Mouse (Mus musculus): Measurements from ENCODE around the gene Mcmbp.

- TF ChIP-seq GATA1 (IDR thresholded peaks at IDR 0.05; ENCODE audit: low read length) (no peak), TAL1 (IDR thresholded peaks at IDR 0.05; ENCODE audit: low read length) (no peak)
Observed at GRCm38 (mm10) chr7:128755396-128755795, 15.1 kb upstream of the Mcmbp start.

Data from erythroblast, embryonic 14.5 days (primary cell).